Mouse (Mus musculus) bone marrow macrophage, adult 2 months (primary cell): Measurements from ENCODE around the gene Actbl2.

Experiments used
- CTCF ChIP-seq: IDR thresholded peaks from 2 replicates; pipeline ENCODE4 v1.5.1; 2012; ENCODE audit warnings: low read depth, mild to moderate bottlenecking, low read length, moderate library complexity
- POLR2A ChIP-seq: IDR thresholded peaks from 2 replicates; pipeline ENCODE4 v1.6.1; 2012; ENCODE audit warnings: mild to moderate bottlenecking, low read depth, low read length, borderline replicate concordance

DNA sequence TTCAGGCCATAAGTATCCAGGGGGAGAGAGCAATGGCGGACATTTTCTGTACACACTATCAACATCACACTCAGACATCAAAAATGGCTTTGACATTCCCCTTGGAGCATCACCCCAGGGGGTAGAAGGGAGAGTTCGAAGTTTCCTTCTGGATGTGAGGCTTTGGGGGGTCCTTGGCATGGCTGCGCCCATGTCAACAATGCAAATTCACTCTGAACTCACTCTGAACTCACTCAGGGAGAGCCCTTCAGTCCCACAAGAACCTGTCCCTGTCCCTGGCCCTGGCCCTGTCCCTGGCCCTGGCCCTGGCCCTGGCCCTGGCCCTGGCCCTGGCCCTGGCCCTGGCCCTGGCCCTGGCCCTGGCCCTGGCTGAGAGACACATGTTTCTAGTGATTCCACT lies 8.9 kb downstream of the Actbl2 start:
- TF ChIP-seq POLR2A (no peak), CTCF (no peak)
